Mouse (Mus musculus): ENCODE results near the gene Mgme1. TPM values are rescaled to one million over a fixed set of nuclear protein-coding genes. Genes with fewer than 3 reads are reported as not detected.

Gene Mgme1
- polyA plus RNA-seq, 2 experiments = 5.9 to 9.2 TPM

- DNase-seq (ENCODE audit: low read depth in 3 of 3, low spot score in 3 of 3) (no peak), ATAC-seq (ENCODE audit: insufficient read depth) (no peak)
- Histone ChIP-seq H3K4me1 (replicated peaks; ENCODE audit: control insufficient read depth in 2 of 2, insufficient read depth in 2 of 2, low read length in 1 of 2) (peaks cover 0 to 6% of the 10 kb centered on the region in 2 experiments; a peak in 2 of 4 replicates), H3K27me3 (ENCODE audit: control insufficient read depth, insufficient read depth, low read length) (no peaks in the 10 kb centered on the region), H3K27ac (no peak overlapping the region), H3K4me2 (ENCODE audit: low read depth) (no peak overlapping the region), H3K36me3 (replicated peaks; ENCODE audit: control insufficient read depth, insufficient read depth, low read depth) (no peaks in the 10 kb centered on the region), H3K9me3 (ENCODE audit: control insufficient read depth, low read length) (no peaks in the 10 kb centered on the region), H3K9ac (replicated peaks) (no peak overlapping the region), H3K4me3 (ENCODE audit: insufficient read depth in 1 of 2, low read depth in 2 of 2, low read length in 2 of 2) (no peak overlapping the region)
- no peak for TF ChIP-seq EP300 (IDR thresholded peaks at IDR 0.05; ENCODE audit: low read depth)
- TF ChIP-seq CTCF (IDR thresholded peaks at IDR 0.05; ENCODE audit: low read depth) = no peak
- 84% methylated on average over 11 of the region's 11 CpGs for WGBS (ENCODE audit: insufficient replicate concordance)
Measured at GRCm38 (mm10) chr2:144301101-144301500, 30.6 kb downstream of the Mgme1 start.

- WGBS (ENCODE audit: insufficient replicate concordance) = 62% methylated on average over 18 of the region's 18 CpGs
- no peak for DNase-seq (ENCODE audit: low read depth in 3 of 3, low spot score in 3 of 3)
Measured at GRCm38 (mm10) chr2:144305721-144306294, 35.3 kb downstream of the Mgme1 start.

GRCm38 (mm10) chr2:144308561-144308960 is 38.1 kb downstream of the Mgme1 start:
- Histone ChIP-seq H3K27ac (no peak overlapping the region), H3K36me3 (replicated peaks; ENCODE audit: control insufficient read depth, insufficient read depth, low read depth) (no peaks in the 10 kb centered on the region), H3K9me3 (ENCODE audit: control insufficient read depth, low read length) (no peaks in the 10 kb centered on the region), H3K4me3 (ENCODE audit: insufficient read depth in 1 of 2, low read depth in 2 of 2, low read length in 2 of 2) (no peak overlapping the region), H3K27me3 (ENCODE audit: control insufficient read depth, insufficient read depth, low read length) (no peaks in the 10 kb centered on the region), H3K4me2 (ENCODE audit: low read depth) (peak overlapping the region; percentile 6; the same call in 1 of the 2 replicates), H3K9ac (replicated peaks) (no peak overlapping the region), H3K4me1 (replicated peaks; ENCODE audit: control insufficient read depth in 2 of 2, insufficient read depth in 2 of 2, low read length in 1 of 2) (0 out of 4 replicates have a peak, but pooled peaks cover 0 to 2% of the 10 kb centered on the region in 2 experiments)
- WGBS (ENCODE audit: insufficient replicate concordance) = 39% methylated on average over 8 of the region's 8 CpGs
- TF ChIP-seq CTCF (IDR thresholded peaks at IDR 0.05; ENCODE audit: low read depth) (no peak), EP300 (IDR thresholded peaks at IDR 0.05; ENCODE audit: low read depth) (no peak)
- ATAC-seq (ENCODE audit: insufficient read depth) (no peak), DNase-seq (ENCODE audit: low read depth in 3 of 3, low spot score in 3 of 3) (no peak)

More at GRCm38 (mm10) chr2:144305721-144306294, 35.3 kb downstream of the Mgme1 start:
- Histone ChIP-seq H3K4me3 (ENCODE audit: insufficient read depth in 1 of 2, low read depth in 2 of 2, low read length in 2 of 2) (no peak overlapping the region), H3K27ac (no peak overlapping the region), H3K9ac (replicated peaks) (no peak overlapping the region), H3K27me3 (ENCODE audit: control insufficient read depth, insufficient read depth, low read length) (no peaks in the 10 kb centered on the region), H3K9me3 (ENCODE audit: control insufficient read depth, low read length) (no peaks in the 10 kb centered on the region), H3K4me2 (ENCODE audit: low read depth) (no peak overlapping the region), H3K4me1 (replicated peaks; ENCODE audit: control insufficient read depth in 2 of 2, insufficient read depth in 2 of 2, low read length in 1 of 2) (0 out of 4 replicates have a peak, but pooled peaks cover 0 to 2% of the 10 kb centered on the region in 2 experiments), H3K36me3 (replicated peaks; ENCODE audit: control insufficient read depth, insufficient read depth, low read depth) (no peaks in the 10 kb centered on the region)
- TF ChIP-seq EP300 (IDR thresholded peaks at IDR 0.05; ENCODE audit: low read depth) (no peak), CTCF (IDR thresholded peaks at IDR 0.05; ENCODE audit: low read depth) (0 out of 2 replicates have a peak, but pooled peaks have one; percentile 25)
- ATAC-seq (ENCODE audit: insufficient read depth) = no peak

DNA sequence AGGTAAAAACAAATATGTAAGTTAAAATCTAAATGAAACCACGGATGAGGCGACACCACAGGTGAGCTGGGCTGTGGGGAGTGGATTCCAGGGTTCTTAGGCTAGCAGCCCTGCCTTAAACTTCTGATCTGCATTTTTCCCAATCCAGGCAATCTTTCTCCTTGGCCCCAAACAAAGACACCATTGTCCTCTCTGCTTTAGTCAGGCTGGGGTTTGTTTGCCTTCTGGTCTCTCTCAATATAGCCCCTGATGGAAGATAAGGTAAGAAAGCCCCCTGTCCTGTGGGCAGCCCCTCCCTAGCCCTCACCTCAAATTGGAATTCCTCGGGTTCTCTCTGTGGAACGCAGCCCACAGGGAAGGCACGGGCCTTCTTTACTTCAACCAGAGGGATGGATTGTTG is 39.8 kb downstream of the Mgme1 start:
- no peak overlapping the region for H3K9ac ChIP-seq (replicated peaks)
- H3K27ac ChIP-seq = no peak overlapping the region
- 45% methylated on average over 5 of the region's 5 CpGs for WGBS (ENCODE audit: insufficient replicate concordance)
- H3K36me3 ChIP-seq (replicated peaks; ENCODE audit: control insufficient read depth, insufficient read depth, low read depth) = no peaks in the 10 kb centered on the region
- no peaks in the 10 kb centered on the region for H3K27me3 ChIP-seq (ENCODE audit: control insufficient read depth, insufficient read depth, low read length)
- ATAC-seq (ENCODE audit: insufficient read depth) (no peak), DNase-seq (ENCODE audit: low read depth in 3 of 3, low spot score in 3 of 3) (no peak)
- H3K4me3 ChIP-seq (ENCODE audit: insufficient read depth in 1 of 2, low read depth in 2 of 2, low read length in 2 of 2) = no peak overlapping the region
- H3K4me1 ChIP-seq (replicated peaks; ENCODE audit: control insufficient read depth in 2 of 2, insufficient read depth in 2 of 2, low read length in 1 of 2) = 0 out of 4 replicates have a peak, but pooled peaks cover 0 to 2% of the 10 kb centered on the region in 2 experiments
- no peak for TF ChIP-seq EP300 (IDR thresholded peaks at IDR 0.05; ENCODE audit: low read depth)
- no peak for TF ChIP-seq CTCF (IDR thresholded peaks at IDR 0.05; ENCODE audit: low read depth)
- H3K4me2 ChIP-seq (ENCODE audit: low read depth) = no peak overlapping the region
- no peaks in the 10 kb centered on the region for H3K9me3 ChIP-seq (ENCODE audit: control insufficient read depth, low read length)

GRCm38 (mm10) chr2:144311372-144311771 is 40.9 kb downstream of the Mgme1 start:
- no peaks in the 10 kb centered on the region for H3K36me3 ChIP-seq (replicated peaks; ENCODE audit: control insufficient read depth, insufficient read depth, low read depth)
- no peak overlapping the region for H3K27ac ChIP-seq
- no peak overlapping the region for H3K4me3 ChIP-seq (ENCODE audit: insufficient read depth in 1 of 2, low read depth in 2 of 2, low read length in 2 of 2)
- no peak overlapping the region for H3K4me2 ChIP-seq (ENCODE audit: low read depth)
- H3K27me3 ChIP-seq (ENCODE audit: control insufficient read depth, insufficient read depth, low read length) = no peaks in the 10 kb centered on the region
- H3K9me3 ChIP-seq (ENCODE audit: control insufficient read depth, low read length) = no peaks in the 10 kb centered on the region
- no peak for TF ChIP-seq EP300 (IDR thresholded peaks at IDR 0.05; ENCODE audit: low read depth)
- TF ChIP-seq CTCF (IDR thresholded peaks at IDR 0.05; ENCODE audit: low read depth) = no peak
- DNase-seq (ENCODE audit: low read depth in 3 of 3, low spot score in 3 of 3) (no peak), ATAC-seq (ENCODE audit: insufficient read depth) (no peak)
- no peak overlapping the region for H3K9ac ChIP-seq (replicated peaks)
- WGBS (ENCODE audit: insufficient replicate concordance) = 63% methylated on average over 2 of the region's 2 CpGs
- 0 out of 4 replicates have a peak, but pooled peaks cover 0 to 2% of the 10 kb centered on the region in 2 experiments for H3K4me1 ChIP-seq (replicated peaks; ENCODE audit: control insufficient read depth in 2 of 2, insufficient read depth in 2 of 2, low read length in 1 of 2)

Data from liver, embryonic 14.5 days (tissue).